Mouse (Mus musculus): Measurements from ENCODE around the gene Sfxn5. TPM values are rescaled to one million over a fixed set of nuclear protein-coding genes. Genes with fewer than 3 reads are reported as not detected.

Sfxn5 gene
- total and polyA plus RNA-seq, 2 experiments from 2014 or later: 76.1 to 135 TPM

- H3K4me2 ChIP-seq (ENCODE audit: low read depth, low read length, poor library complexity, severe bottlenecking): no peak overlapping the region
- H3K36me3 ChIP-seq (ENCODE audit: insufficient read depth, low read length): no peaks in the 10 kb centered on the region
- no peak overlapping the region for H3K4me3 ChIP-seq (ENCODE audit: low read depth, low read length)
- ATAC-seq (ENCODE audit: low FRiP score): no peak
- H3K4me1 ChIP-seq (ENCODE audit: insufficient read depth, low read length): no peaks in the 10 kb centered on the region
- no peak overlapping the region for H3K9ac ChIP-seq (replicated peaks; ENCODE audit: low read length, poor library complexity, severe bottlenecking)
- no peak for TF ChIP-seq CTCF (IDR thresholded peaks at IDR 0.05)
- DNase-seq (ENCODE audit: low spot score): no peak
- no peaks in the 10 kb centered on the region for H3K9me3 ChIP-seq (ENCODE audit: low read length)
- no peaks in the 10 kb centered on the region for H3K27me3 ChIP-seq (ENCODE audit: insufficient read depth, low read length)
- WGBS: 28% methylated on average over 5 of the region's 5 CpGs
- H3K27ac ChIP-seq (ENCODE audit: low read depth, low read length): no peak overlapping the region
These were observed 114.4 kb downstream of the Sfxn5 start for GRCm38 (mm10) chr6:85218684-85219445.

- H3K27me3 ChIP-seq (ENCODE audit: insufficient read depth, low read length): no peaks in the 10 kb centered on the region
- TF ChIP-seq CTCF (IDR thresholded peaks at IDR 0.05): no peak
- no peak overlapping the region for H3K27ac ChIP-seq (ENCODE audit: low read depth, low read length)
- 68% methylated on average over 4 of the region's 4 CpGs for WGBS
- H3K36me3 ChIP-seq (ENCODE audit: insufficient read depth, low read length): no peaks in the 10 kb centered on the region
- no peak overlapping the region for H3K4me2 ChIP-seq (ENCODE audit: low read depth, low read length, poor library complexity, severe bottlenecking)
- no peak overlapping the region for H3K9ac ChIP-seq (replicated peaks; ENCODE audit: low read length, poor library complexity, severe bottlenecking)
- no peak overlapping the region for H3K4me3 ChIP-seq (ENCODE audit: low read depth, low read length)
- H3K9me3 ChIP-seq (ENCODE audit: low read length): no peaks in the 10 kb centered on the region
- H3K4me1 ChIP-seq (ENCODE audit: insufficient read depth, low read length): no peaks in the 10 kb centered on the region
- DNase-seq (ENCODE audit: low spot score) (no peak), ATAC-seq (ENCODE audit: low FRiP score) (no peak)
These were observed 115.0 kb downstream of the Sfxn5 start for GRCm38 (mm10) chr6:85218251-85218650.

GRCm38 (mm10) chr6:85210686-85211085, 122.5 kb downstream of the Sfxn5 start:
- 59% methylated on average over 1 of the region's 1 CpGs for WGBS
- no peak for TF ChIP-seq CTCF (IDR thresholded peaks at IDR 0.05)
- no peak for ATAC-seq (ENCODE audit: low FRiP score)

GRCm38 (mm10) chr6:85209226-85209967, 123.8 kb downstream of the Sfxn5 start:
- no peak for TF ChIP-seq CTCF (IDR thresholded peaks at IDR 0.05)
- DNase-seq (ENCODE audit: low spot score): no peak
- H3K4me1 ChIP-seq (ENCODE audit: insufficient read depth, low read length): no peaks in the 10 kb centered on the region
- no peak overlapping the region for H3K4me3 ChIP-seq (ENCODE audit: low read depth, low read length)
- H3K36me3 ChIP-seq (ENCODE audit: insufficient read depth, low read length): no peaks in the 10 kb centered on the region
- H3K9me3 ChIP-seq (ENCODE audit: low read length): no peaks in the 10 kb centered on the region
- WGBS: 79% methylated on average over 8 of the region's 9 CpGs
- H3K27me3 ChIP-seq (ENCODE audit: insufficient read depth, low read length): peaks cover 5% of the 10 kb centered on the region; the same call in 1 of the 2 replicates
- H3K27ac ChIP-seq (ENCODE audit: low read depth, low read length): no peak overlapping the region
- no peak overlapping the region for H3K9ac ChIP-seq (replicated peaks; ENCODE audit: low read length, poor library complexity, severe bottlenecking)
- no peak for ATAC-seq (ENCODE audit: low FRiP score)
- H3K4me2 ChIP-seq (ENCODE audit: low read depth, low read length, poor library complexity, severe bottlenecking): no peak overlapping the region

More at GRCm38 (mm10) chr6:85210686-85211085, 122.5 kb downstream of the Sfxn5 start:
- DNase-seq (ENCODE audit: low spot score): no peak
- H3K27me3 ChIP-seq (ENCODE audit: insufficient read depth, low read length): no peaks in the 10 kb centered on the region
- no peak overlapping the region for H3K4me2 ChIP-seq (ENCODE audit: low read depth, low read length, poor library complexity, severe bottlenecking)
- H3K4me3 ChIP-seq (ENCODE audit: low read depth, low read length): no peak overlapping the region
- H3K36me3 ChIP-seq (ENCODE audit: insufficient read depth, low read length): no peaks in the 10 kb centered on the region
- no peaks in the 10 kb centered on the region for H3K9me3 ChIP-seq (ENCODE audit: low read length)
- H3K4me1 ChIP-seq (ENCODE audit: insufficient read depth, low read length): no peaks in the 10 kb centered on the region
- no peak overlapping the region for H3K27ac ChIP-seq (ENCODE audit: low read depth, low read length)
- H3K9ac ChIP-seq (replicated peaks; ENCODE audit: low read length, poor library complexity, severe bottlenecking): no peak overlapping the region

- Histone ChIP-seq H3K27me3 (ENCODE audit: insufficient read depth, low read length) (peaks cover 5% of the 10 kb centered on the region; the same call in 1 of the 2 replicates), H3K9me3 (ENCODE audit: low read length) (no peaks in the 10 kb centered on the region), H3K4me1 (ENCODE audit: insufficient read depth, low read length) (no peaks in the 10 kb centered on the region), H3K4me2 (ENCODE audit: low read depth, low read length, poor library complexity, severe bottlenecking) (no peak overlapping the region), H3K4me3 (ENCODE audit: low read depth, low read length) (no peak overlapping the region), H3K27ac (ENCODE audit: low read depth, low read length) (no peak overlapping the region), H3K9ac (replicated peaks; ENCODE audit: low read length, poor library complexity, severe bottlenecking) (no peak overlapping the region), H3K36me3 (ENCODE audit: insufficient read depth, low read length) (no peaks in the 10 kb centered on the region)
- ATAC-seq (ENCODE audit: low FRiP score): no peak
- TF ChIP-seq CTCF (IDR thresholded peaks at IDR 0.05): no peak
- 73% methylated on average over 5 of the region's 5 CpGs for WGBS
- no peak for DNase-seq (ENCODE audit: low spot score)
These were observed 125.9 kb downstream of the Sfxn5 start for GRCm38 (mm10) chr6:85207345-85207744.

- no peak overlapping the region for H3K9ac ChIP-seq (replicated peaks; ENCODE audit: low read length, poor library complexity, severe bottlenecking)
- H3K4me3 ChIP-seq (ENCODE audit: low read depth, low read length): no peak overlapping the region
- TF ChIP-seq CTCF (IDR thresholded peaks at IDR 0.05): no peak
- ATAC-seq (ENCODE audit: low FRiP score) (no peak), DNase-seq (ENCODE audit: low spot score) (no peak)
- no peak overlapping the region for H3K4me2 ChIP-seq (ENCODE audit: low read depth, low read length, poor library complexity, severe bottlenecking)
- no peaks in the 10 kb centered on the region for H3K9me3 ChIP-seq (ENCODE audit: low read length)
- H3K27me3 ChIP-seq (ENCODE audit: insufficient read depth, low read length): peaks cover 5% of the 10 kb centered on the region; the same call in 1 of the 2 replicates
- H3K27ac ChIP-seq (ENCODE audit: low read depth, low read length): no peak overlapping the region
- WGBS: 54% methylated on average over 15 of the region's 15 CpGs
- H3K4me1 ChIP-seq (ENCODE audit: insufficient read depth, low read length): no peaks in the 10 kb centered on the region
- H3K36me3 ChIP-seq (ENCODE audit: insufficient read depth, low read length): no peaks in the 10 kb centered on the region
These were observed 126.3 kb downstream of the Sfxn5 start for GRCm38 (mm10) chr6:85206939-85207285.

Data from midbrain, postnatal 0 days (tissue).